Mouse (Mus musculus) brain, adult 2 months (tissue): Measurements from ENCODE around the gene Fam196b.

ENCODE experiments used
- DNase-seq: peaks from one replicate; pipeline ENCODE4 v3.0.0; 2011; ENCODE audit warnings: low read depth, low spot score

Fam196b gene

DNA sequence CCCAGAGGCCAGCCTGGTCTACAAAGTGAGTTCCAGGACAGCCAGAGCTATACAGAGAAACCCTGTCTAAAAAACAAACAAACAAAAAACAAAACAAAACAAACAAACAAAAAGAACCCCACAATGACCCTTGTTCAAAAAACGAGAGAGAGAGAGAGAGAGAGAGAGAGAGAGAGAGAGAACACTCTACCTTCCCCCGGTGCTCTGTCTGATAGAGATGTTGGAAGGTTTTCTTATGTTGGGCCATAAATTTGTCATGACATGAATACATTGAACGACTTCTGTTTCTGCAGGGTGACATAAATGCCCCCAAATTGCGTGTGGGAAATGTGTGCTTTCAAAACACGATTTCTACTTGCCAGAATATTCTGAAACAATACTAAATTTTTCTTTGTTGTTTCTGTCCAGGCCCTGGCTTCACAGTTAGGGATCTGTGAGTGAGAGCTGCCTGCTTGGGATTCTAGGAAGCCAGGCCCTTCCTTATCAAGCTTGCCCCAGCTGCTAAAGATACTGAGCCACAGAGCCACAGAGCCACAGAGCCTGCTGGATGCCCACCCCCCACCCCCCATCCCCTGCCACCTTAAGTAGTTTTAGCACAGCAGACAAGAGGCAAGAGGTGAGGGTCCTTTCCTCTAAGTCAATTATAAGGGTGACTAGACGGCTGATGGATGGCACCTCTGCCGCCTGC is 17.9 kb downstream of the Fam196b start:
- DNase-seq = no peak

DNA sequence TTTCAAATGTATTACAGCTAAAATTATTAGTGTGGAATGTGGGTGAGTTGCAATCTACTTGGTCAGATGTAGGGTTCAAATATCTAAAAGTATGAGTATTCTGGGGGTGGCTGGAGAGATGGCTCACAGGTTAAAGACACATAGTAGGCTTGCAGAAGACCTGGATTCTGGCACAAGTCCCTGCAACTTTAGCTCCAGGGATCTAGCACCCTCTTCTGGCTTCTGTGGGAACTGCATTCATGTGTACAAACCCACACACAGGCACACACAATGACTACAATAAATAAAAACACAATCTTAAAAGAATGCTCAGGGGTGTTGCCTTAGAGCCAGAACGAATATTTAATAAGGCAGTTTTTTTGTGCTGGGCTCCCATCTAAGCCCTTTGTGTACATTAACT is 23.3 kb downstream of the Fam196b start:
- no peak for DNase-seq

DNA sequence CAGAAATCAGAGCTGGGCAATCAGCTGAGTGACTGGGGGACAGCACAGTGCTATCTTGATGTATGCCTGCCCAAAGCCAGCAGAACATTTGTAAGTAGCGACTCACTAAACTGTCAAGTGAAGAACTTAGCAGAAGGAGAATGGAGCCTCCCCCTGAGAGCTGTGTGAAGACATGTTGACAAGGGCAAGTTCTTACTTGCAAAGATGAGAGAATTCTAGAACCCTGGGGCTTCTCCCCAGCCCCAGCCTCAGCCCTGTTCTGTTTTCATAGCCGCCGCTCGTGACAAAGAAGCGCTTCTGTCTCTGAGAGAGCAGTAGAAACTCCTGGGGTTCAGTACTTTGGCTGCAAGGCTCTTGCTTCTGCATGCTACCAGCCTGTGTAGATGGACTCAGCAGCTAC is 25.1 kb downstream of the Fam196b start:
- DNase-seq = no peak

DNA sequence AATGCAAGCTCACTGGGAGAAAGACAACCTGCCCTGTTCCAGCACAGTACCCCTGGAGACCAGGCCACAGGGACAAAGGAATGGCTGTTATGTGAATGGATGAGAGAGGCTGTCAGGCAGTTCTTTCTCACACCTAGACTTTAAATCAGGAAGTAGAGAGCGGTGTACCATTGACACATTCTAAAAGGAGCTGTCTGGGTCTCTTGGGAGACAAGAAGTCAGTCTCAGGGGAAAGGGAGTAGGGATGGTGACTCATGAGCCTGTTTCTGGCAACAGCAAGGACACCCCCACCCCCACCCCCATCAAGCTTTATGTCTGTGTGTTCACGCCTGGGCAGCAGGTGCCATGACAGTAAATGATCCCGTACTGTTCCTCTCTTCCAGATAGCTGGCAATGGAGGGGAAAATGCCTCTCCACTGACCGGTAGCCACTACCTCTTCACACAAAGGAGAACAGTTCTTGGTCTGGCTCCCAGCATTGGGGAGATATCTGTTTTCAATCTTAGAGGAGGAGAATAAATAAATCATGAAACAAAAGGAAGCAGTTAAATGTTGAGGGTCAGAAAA is 29.2 kb downstream of the Fam196b start:
- peak; percentile 35 for DNase-seq

DNA sequence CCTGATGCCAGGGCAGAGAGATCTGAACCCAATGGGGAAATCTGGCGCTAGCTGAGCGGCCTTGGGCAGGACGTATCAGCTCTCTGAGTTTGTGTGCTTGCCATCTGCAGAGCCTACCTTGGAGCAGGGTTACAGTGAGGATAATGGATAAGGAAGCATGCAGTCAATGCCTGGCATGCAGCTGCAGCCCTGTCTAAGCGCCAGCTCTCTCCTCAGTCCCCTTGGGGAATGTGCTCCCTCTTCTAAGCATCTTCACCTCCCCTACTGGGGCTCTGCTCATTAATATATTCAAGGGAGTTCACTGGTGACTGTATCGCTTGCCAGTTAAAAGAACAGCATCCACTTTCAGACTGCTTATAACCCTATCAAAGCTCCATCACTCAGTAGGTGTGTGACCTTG is 29.7 kb downstream of the Fam196b start:
- DNase-seq = peak; percentile 32

DNA sequence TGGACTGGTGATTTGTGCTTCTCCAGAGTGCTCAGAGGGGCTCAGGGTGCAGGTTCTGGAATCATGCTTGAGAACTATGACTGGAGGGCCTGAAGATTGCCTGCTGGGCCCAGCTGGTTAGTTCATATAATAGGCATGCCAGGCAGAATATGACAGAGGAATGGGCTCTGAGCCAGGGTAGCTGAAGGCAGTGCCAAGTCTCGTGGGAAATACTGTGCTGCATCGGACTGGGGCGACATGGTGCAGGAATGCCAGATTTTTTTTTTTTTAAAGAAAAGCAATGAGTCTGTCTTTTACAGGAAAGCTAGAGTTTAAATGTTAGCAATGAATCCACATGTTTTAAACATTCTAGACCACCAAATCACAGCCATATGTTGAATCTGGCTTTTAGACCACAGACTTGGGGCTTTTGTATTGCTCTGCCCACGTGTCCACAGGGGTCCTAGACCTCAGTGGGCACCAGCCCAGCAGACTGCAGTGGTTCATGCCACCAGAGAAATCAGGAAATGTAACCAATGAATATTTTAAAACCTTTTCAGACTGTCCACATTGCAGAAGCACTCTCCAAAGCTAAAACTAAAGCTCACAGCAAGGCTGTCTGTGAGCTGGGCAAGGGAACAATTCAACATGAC is 33.8 kb downstream of the Fam196b start:
- DNase-seq = peak; percentile 67

DNA sequence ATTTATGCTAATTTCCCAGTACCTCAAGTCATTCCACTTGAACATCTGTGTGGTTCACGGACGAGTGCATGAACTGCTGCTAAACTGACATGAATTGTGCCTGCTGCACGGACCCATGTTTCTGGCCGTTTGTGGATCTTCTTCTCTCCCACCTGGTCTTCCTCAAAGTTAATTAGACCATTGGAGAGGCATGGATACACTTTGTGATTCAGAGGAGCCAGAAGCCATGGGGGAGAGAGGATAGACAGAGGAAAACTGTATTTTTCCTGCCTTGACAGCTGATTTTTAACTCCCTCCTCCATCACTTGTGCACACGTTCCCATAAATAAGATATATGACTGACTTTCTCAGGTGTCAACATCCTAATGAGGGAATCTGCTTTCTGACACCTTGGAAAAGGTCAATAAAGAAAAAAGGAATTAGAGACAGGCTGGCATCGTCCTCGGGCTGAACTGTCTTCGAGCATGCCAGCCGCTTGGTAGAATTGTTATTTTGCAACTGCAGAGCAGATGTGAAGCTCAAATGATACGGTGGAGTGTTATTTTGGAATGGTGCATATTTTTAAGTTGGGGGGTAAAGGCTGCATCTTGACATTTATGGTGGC is 34.9 kb downstream of the Fam196b start:
- no peak for DNase-seq

DNA sequence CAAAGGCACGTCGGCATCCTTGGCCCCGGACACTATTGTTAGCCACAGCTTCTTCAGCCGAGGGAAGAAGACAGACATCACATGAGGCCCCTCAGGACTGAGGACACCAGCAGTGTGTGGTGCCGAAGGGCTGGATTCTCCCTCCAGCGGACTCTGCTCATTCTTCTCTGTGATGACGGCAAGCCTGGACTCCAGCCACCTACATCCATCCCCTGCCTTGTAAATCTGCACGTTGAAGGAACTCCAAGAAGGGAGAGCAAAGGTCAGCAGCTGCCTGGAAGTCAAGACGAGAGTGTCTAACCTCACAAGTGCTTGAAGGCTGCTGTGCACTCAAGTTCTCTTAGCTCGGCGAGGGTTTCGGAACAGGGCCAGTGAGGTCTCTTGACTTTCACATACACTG is 40.8 kb downstream of the Fam196b start:
- DNase-seq = peak; percentile 17

DNA sequence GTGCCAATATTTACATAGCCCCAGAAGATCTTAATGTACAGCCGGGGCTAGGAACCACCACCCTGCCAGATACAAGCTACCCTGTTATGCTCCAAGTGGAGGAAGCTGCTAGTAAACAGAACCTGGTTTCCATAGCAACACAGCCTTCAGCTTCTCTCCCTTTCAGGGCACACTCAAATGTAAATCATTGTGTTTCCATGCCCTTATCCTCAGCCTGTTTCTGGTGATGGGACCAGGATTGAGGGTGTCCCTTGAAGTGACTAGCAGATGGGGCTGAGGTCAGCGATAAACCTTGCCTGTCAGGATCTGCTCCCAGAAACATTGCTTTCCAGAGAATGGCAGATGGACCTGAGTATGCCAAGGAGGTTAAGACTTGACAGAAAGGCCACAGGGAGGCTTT is 41.5 kb downstream of the Fam196b start:
- peak; percentile 57 for DNase-seq

DNA sequence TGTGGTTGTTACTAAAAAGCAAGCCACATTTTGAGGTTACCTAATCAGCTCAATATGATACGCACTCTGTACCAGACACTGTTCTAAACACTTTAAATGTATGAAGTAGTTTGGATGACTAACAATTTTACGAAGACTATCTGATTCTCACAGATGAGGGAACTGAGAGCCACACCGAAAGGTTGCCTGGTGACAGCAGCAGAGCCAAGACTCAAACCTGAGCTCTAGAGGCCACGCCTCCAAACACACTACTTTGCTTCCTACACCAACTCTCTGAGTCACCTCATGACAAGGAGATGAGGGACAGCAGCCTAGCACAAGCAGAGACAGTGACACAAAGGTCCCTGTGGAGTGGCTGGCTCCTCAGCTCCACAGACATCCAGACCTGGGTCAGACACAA is 57.6 kb downstream of the Fam196b start:
- DNase-seq = peak; percentile 32

DNA sequence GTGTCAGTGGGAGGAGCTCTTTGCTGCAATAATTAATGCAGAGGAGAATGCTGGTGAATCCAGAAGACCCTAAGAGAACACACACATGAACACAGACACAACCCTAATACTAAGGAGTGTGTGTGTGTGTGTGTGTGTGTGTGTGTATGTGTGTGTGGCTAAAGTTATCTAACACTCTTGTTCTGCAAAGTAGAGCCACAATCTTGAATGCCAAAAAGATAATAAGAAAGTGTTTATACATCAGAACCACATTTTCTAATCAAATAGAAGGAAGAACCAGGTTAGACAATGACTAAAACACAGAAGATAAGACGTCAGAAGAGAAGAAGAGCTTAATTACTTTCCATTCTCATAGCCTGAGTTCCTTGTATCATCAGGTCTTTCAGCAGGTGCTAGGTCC is 60.9 kb downstream of the Fam196b start:
- no peak for DNase-seq

DNA sequence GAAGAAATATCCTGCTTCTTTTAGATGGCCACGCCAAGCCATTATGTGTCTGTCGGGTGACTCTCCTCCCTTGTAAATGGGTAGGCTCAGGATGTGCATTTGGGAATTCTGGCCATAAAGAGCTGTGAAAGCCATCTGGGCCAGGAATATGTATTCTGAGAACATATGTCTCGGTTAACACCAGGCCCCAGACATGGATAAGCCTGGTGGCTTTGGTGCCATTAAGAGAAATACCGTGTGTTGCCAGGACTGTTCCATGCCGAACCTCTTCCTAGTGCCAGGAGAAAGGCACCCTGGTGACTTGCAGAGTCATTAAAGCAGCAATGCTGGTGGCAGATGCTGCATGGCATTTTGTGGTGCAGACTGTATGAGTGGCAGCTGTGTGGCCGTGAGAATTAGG is 63.0 kb downstream of the Fam196b start:
- no peak for DNase-seq

DNA sequence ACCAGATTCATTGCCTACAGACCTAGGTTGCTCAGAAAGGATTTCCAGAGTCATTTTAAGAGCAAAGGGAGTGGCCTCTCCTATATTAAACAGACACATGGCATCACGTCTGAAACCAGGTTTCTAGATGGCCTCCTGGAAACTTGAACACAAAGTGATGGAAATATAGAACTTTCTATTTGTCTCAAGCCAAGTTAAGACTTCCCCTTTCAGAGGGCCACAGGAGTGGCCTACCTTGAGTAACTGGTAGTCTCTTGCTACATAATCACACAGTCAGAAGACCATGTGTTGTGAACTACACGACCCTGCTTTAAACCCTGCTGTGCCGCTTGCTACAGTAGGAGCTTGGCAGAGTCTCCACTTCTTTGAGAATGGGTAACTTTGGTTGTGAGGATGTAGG is 68.9 kb downstream of the Fam196b start:
- no peak for DNase-seq

DNA sequence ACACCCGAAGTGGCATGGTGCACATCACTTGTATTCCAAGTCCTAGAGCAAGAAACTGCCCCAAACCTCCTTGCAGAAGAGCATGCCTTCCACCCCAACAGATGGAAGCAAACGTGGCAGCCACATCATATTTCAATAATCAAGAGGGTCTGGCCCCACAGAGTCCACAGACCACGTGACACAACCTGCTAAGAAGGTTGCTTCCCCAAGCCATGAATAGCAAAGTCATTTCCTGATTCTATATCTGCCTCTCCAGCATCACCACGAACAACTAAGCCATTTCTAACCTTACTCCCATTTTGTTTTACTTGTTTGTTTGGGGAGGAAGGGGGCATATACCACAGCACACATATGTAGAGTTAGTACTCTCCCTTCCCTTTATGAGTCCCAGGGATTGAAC is 69.6 kb downstream of the Fam196b start:
- DNase-seq = no peak

DNA sequence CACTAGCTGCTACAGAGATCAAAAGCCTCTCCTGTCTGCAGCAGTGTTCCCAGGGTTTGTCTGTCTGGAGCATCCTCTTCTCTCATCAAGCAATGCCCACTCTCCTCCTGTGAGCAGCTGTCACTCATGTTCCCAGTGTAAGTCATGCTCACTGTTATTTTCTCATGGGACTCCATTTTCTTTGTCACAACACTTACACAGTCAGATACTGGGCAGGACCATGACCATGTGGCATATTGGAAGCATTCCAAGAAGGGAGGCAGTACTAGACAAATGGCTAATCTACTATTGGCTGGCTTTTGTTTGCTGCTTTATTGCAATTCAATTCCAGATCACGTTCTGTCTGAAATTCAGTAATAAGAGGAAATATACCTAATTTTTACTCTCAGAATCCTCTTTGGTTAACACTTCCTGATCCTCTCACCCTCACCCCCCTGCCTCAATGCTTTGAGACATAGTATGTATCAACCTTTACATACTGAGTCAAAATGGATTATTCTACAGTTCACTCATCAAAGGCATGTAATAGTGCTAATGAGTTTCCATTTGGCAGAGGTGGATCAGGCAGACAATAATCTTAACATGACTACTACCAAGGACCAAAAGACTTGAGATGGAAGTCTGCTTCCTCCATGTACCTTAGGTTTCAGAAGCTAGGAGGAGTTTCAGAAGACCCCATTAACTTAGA is 70.5 kb downstream of the Fam196b start:
- no peak for DNase-seq

DNA sequence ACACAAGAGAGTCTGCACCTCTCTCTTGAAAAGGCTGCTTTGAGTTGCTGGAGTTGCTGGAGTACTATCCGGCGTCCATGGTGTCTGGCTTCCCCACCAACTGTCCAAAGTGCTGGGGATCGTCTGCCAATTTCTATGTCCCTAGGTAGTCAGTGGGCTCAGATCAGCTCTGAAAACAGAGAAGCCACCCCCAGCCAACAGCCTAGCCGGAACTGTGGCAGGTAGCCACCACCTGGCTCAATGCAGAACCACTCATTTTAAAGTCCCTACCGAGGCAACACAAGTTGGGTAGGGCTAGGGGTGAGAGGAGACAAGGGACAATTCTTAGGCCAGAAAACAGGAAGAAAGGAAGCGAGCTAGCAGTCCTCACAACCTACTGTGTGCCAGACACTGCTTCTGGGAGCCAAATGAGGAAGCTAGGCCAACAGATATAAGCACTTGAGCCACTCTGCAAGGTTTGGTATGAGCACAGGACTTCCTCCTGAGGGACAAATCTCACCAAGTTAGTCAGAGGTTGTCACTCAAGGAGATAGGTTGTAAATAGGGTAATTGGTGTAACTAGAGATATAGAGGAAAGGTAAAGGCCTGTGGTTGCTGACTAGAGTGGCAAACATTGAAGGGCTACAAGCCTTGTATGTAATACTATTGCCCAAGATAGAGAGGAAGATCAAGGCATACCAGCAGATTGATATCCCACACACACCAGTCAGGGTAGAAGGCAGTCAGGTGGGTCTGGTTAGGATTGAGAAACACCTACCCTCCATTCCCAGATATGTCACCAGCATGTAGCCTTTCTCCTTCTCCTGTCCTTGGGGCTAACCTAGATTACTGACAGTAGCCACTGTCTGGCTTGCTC is 74.9 kb downstream of the Fam196b start:
- peak; percentile 25 for DNase-seq

DNA sequence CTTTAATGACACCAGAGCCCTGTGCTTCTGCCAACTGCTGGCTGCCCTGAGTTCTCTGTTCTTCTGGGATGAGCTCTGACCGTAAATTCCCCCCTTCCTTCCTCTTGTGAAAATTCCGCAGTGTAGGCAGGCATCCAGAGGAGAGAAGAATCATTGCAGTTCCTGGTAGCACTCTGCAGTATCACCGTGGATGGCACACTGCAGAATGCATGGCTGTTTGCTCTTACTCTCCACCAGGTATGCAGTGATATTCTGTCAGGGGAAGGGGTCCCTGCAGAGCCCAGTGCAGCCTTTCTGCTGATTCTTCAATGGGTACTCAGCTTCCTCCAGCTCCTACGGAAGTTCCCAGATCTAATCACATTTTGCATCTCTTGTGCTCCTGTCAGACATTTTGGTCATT is 77.5 kb downstream of the Fam196b start:
- DNase-seq = peak; percentile 41

DNA sequence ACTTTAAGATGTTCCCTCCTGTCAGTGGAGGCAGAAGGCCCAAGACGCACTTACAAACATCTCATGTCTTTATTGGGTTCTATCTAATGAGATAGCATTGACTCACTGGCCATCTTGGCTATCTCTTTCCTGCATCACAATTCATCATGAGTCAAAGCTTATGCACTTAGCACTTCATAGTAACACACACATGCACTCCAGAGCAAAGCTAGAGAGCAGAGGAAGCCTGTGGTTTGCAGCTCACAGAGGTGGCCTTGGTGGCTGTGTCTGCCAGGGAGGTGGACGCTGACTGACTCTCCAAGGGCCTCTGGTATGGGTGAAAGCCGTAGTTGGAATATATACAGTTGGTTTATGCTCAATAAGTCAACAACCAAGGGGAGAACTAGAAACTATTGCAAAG is 81.2 kb downstream of the Fam196b start:
- DNase-seq = no peak

DNA sequence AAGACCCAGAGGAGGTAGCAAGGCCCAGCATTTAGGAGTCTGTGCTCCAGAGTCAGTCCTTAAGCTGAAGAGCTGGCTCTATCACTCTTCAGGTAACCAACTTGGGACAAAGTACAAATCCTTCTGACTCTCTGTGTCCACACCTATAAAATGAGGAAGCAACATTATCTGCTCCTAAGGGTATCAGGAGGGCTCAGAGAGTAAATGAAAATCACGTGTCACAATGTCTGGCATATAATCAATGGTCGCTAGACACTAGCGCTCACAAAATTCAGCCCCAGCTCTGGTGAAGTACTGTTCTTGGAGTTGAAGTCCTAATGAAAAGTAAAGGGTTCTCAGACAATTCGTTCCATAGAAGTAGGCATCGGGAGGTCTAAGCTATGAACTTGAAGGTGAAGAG is 83.0 kb downstream of the Fam196b start:
- DNase-seq = no peak

DNA sequence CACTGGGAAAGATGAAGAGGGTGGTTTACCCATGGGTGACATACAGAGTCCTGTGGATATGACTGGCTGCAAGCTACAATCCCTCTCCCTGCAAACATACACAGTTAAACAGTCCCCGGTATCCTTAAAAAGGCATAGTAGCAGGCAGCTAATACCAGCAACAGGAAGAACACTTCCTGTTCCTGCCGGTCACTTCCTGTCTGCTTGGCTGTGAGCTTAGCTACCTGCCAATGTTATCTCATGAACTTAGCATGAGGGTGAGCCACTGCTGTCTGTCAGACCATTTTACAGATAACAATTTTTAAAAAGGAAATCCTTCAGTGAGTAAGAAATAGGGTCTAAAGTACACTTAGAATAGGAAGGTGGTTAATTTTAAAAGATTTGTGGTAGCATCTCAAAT is 83.9 kb downstream of the Fam196b start:
- no peak for DNase-seq

DNA sequence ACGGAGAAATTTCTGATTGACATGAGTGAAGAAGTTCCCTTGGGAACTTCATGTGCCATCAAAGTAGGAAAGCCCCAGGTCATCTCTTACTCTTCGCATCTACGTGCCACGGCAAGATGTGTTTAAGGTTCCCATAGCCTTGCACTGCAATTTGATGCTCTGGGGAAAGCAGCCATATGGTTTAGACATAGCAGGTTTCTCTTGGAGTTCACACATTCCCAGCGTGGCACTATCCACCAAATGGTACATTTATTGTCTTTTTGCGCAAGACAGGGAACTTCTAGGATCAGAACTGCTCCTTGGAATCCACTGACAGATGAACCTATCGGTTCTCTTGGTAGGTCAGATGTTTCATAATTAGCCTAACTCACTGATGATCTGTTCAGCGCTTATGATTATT is 86.7 kb downstream of the Fam196b start:
- peak; percentile 57 for DNase-seq
